Mouse (Mus musculus): ENCODE results near the gene AK157302. TPM values are rescaled to one million over a fixed set of nuclear protein-coding genes. Genes with fewer than 3 reads are reported as not detected.
"Not testable (repeated sequence)": the region's sequence is repeated elsewhere in the genome, so short reads cannot be mapped to it uniquely, and the experiment has no call there.

The AK157302 gene
- 0.29 and 0.31 TPM in 2 replicates for polyA plus RNA-seq (2016; fragmentation: Nextera tagmentation; extraction: Ambion mirVana)

DNA sequence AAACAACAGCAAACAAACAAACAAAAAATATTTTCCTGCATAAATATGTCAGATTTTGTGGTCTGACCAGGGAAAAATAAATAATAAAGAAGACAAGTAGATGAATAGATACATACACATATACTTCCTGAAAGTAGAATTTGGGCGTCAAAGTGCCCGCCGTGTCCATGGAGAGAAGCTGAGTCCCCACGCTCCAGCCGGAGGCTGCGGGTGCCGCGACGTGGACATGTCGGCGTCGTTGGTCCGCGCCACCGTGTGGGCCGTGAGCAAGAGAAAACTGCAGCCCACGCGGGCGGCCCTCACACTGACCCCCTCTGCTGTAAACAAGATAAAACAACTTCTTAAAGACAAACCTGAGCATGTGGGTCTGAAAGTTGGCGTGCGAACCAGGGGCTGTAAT, at the start of gene AK157302:
Gene AK157302 (plus strand): TSS at position 144 of the 400 bp plus-strand sequence.
- 93% methylated on average over 21 of the region's 21 CpGs for WGBS
- H3K9me3 ChIP-seq: no peaks in the 10 kb centered on the region

DNA sequence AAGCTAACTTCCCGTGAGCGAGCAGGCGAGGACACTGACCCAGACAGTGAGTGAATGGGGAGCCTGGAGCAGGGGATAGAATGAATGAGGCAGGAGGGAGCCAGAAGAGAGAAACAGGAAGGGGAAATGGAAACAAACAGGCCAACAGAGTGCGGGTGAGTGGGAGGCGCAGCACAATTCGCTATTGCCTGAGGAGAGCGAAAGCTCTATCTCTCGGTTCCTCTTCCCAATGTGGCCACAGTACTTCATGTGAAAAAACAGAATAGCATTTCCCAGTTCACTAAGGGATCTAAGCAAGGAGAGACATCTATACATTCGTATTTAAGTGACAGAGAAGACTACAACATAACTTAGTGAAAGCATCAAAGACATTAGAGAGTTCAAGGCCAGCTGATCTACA, 48.2 kb upstream of the AK157302 start:
- H3K36me3 ChIP-seq (replicated peaks): peaks cover 80% of the 10 kb centered on the region
- no peak for DNase-seq (ENCODE audit: extremely low spot score, low spot score)
- H3K9me3 ChIP-seq: no peaks in the 10 kb centered on the region
- H3K4me1 ChIP-seq: no peaks in the 10 kb centered on the region
- no peaks in the 10 kb centered on the region for H3K27me3 ChIP-seq (ENCODE audit: poor library complexity, severe bottlenecking)
- H3K4me3 ChIP-seq: no peak overlapping the region
- H3K27ac ChIP-seq: no peak overlapping the region
- WGBS: 86% methylated on average over 9 of the region's 9 CpGs

More for the DNA sequence above, at the start of gene AK157302:
- Histone ChIP-seq H3K4me3 (no peak within 1 kb of the TSS), H3K36me3 (replicated peaks) (no peaks in the 10 kb centered on the region), H3K27me3 (ENCODE audit: poor library complexity, severe bottlenecking) (no peaks in the 10 kb centered on the region), H3K27ac (no peak within 1 kb of the TSS), H3K4me1 (no peaks in the 10 kb centered on the region)
- DNase-seq (ENCODE audit: extremely low spot score, low spot score): no peak

DNA sequence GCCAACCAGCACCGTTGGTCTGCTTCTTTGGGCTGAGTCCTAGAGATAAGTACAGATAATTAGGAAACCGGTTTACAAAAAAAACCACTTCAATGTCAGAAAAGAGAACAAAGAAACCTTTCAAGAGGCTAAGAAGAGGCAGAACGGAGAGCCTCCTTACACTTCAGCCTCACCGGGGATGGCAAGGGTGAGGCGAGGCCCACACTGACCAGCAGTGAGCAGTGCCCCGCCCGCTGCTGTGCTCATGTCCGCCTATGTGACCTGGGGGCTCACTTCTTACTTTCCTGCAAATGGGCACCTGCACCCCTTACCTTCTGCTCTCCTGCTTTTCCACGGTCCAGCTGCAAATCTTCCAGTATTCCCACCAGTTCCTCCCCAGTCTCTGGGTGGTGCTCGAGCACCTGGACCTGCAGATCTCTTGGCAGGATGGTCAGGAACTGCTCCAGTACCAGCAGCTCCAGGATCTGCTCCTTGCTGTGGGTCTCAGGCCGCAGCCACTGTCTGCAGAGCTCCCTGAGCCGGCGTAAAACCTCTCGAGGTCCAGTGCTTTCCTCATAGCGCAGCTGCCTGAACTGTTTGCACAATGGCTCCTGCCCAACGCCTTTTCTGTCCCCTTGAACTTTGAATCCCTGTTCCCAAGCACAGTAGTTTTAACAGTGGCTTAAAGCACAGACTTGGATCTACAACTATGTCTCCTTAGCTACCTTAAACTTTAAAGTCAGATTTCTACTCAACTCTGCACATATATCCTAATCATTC, 47.0 kb upstream of the AK157302 start:
- DNase-seq (ENCODE audit: extremely low spot score, low spot score): no peak
- no peak overlapping the region for H3K4me3 ChIP-seq
- H3K27ac ChIP-seq: no peak overlapping the region
- H3K4me1 ChIP-seq: peaks cover 10% of the 10 kb centered on the region
- no peaks in the 10 kb centered on the region for H3K9me3 ChIP-seq
- no peaks in the 10 kb centered on the region for H3K27me3 ChIP-seq (ENCODE audit: poor library complexity, severe bottlenecking)
- WGBS: 84% methylated on average over 16 of the region's 16 CpGs
- peaks cover 76% of the 10 kb centered on the region for H3K36me3 ChIP-seq (replicated peaks)

GRCm38 (mm10) chr13:21453042-21453441, 42.0 kb upstream of the AK157302 start:
- peak overlapping the region; percentile 88 for H3K27ac ChIP-seq
- 3% methylated on average over 13 of the region's 13 CpGs for WGBS
- no peak for DNase-seq (ENCODE audit: extremely low spot score, low spot score)

GRCm38 (mm10) chr13:21453449-21453848, 41.6 kb upstream of the AK157302 start, which contains the start of gene Zscan26:
Zscan26 (minus strand) TSS chr13:21453730.
- no peaks in the 10 kb centered on the region for H3K27me3 ChIP-seq (ENCODE audit: poor library complexity, severe bottlenecking)
- DNase-seq (ENCODE audit: extremely low spot score, low spot score): peak; percentile 84
- peak within 1 kb of the TSS; percentile 76 for H3K4me3 ChIP-seq
- peaks cover 19% of the 10 kb centered on the region for H3K4me1 ChIP-seq
- H3K9me3 ChIP-seq: no peaks in the 10 kb centered on the region
- under 1% methylated on average over 23 of the region's 23 CpGs for WGBS
- peaks cover 21% of the 10 kb centered on the region for H3K36me3 ChIP-seq (replicated peaks)
- peak within 1 kb of the TSS; percentile 88 for H3K27ac ChIP-seq

More at GRCm38 (mm10) chr13:21453042-21453441, 42.0 kb upstream of the AK157302 start:
- peak overlapping the region; percentile 76 for H3K4me3 ChIP-seq
- H3K36me3 ChIP-seq (replicated peaks): peaks cover 26% of the 10 kb centered on the region
- no peaks in the 10 kb centered on the region for H3K27me3 ChIP-seq (ENCODE audit: poor library complexity, severe bottlenecking)
- H3K4me1 ChIP-seq: peaks cover 19% of the 10 kb centered on the region
- H3K9me3 ChIP-seq: no peaks in the 10 kb centered on the region

GRCm38 (mm10) chr13:21454133-21454532, 40.9 kb upstream of the AK157302 start:
- Histone ChIP-seq H3K4me3 (peak overlapping the region; percentile 76; the same call in 1 of the 2 replicates), H3K9me3 (no peaks in the 10 kb centered on the region), H3K36me3 (replicated peaks) (peaks cover 15% of the 10 kb centered on the region), H3K27ac (no peak overlapping the region; the same call in 1 of the 2 replicates), H3K4me1 (peaks cover 19% of the 10 kb centered on the region), H3K27me3 (ENCODE audit: poor library complexity, severe bottlenecking) (no peaks in the 10 kb centered on the region)
- DNase-seq (ENCODE audit: extremely low spot score, low spot score): no peak
- WGBS: 90% methylated on average over 3 of the region's 3 CpGs

GRCm38 (mm10) chr13:21456347-21456746, 38.7 kb upstream of the AK157302 start:
- H3K27ac ChIP-seq: no peak overlapping the region; the same call in 1 of the 2 replicates
- no peak for DNase-seq (ENCODE audit: extremely low spot score, low spot score)
- no peaks in the 10 kb centered on the region for H3K27me3 ChIP-seq (ENCODE audit: poor library complexity, severe bottlenecking)
- no peaks in the 10 kb centered on the region for H3K9me3 ChIP-seq
- peaks cover 6% of the 10 kb centered on the region for H3K36me3 ChIP-seq (replicated peaks)
- H3K4me1 ChIP-seq: peaks cover 19% of the 10 kb centered on the region
- no peak overlapping the region for H3K4me3 ChIP-seq
- 13% methylated on average over 4 of the region's 4 CpGs for WGBS

GRCm38 (mm10) chr13:21462516-21462915, 32.5 kb upstream of the AK157302 start:
- H3K36me3 ChIP-seq (replicated peaks); H3K4me1 ChIP-seq; H3K9me3 ChIP-seq; DNase-seq (ENCODE audit: extremely low spot score, low spot score); H3K27ac ChIP-seq; H3K4me3 ChIP-seq: not testable (repeated sequence)
- peaks cover 15% of the 10 kb centered on the region for H3K27me3 ChIP-seq (ENCODE audit: poor library complexity, severe bottlenecking)
- WGBS: 58% methylated on average over 9 of the region's 9 CpGs

DNA sequence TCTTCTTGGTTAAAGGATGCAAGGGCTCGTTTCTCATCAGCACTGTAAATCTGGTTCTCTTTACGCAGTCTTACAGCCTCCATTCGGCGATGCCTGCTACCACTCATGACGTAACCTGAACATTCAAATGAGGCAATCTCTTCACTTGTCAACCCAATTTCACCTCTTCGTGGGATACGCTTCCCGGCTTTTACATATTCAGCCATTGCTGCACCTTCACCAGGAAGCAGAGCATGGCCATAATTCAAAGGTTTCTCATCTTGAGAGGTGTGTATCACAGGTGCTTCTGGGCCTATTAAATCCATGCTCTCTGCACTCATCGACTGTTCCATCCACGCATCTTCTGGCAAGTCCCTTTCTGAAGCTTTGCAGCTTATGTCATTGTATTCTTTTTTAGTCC, 27.7 kb upstream of the AK157302 start:
- peaks cover 42% of the 10 kb centered on the region for H3K27me3 ChIP-seq (ENCODE audit: poor library complexity, severe bottlenecking)

GRCm38 (mm10) chr13:21468061-21469019, 26.7 kb upstream of the AK157302 start, which contains the start of gene Nkapl:
Nkapl (minus strand) TSS chr13:21468509.
- H3K4me1 ChIP-seq: peaks cover 17% of the 10 kb centered on the region
- WGBS: under 1% methylated on average over 54 of the region's 54 CpGs
- peak within 1 kb of the TSS; percentile 65 for H3K4me3 ChIP-seq
- peaks cover 42% of the 10 kb centered on the region for H3K27me3 ChIP-seq (ENCODE audit: poor library complexity, severe bottlenecking)
- peak within 1 kb of the TSS; percentile 83 for H3K27ac ChIP-seq
- 0 out of 2 replicates have a peak, but pooled peaks cover 4% of the 10 kb centered on the region for H3K9me3 ChIP-seq
- DNase-seq (ENCODE audit: extremely low spot score, low spot score): peak; percentile 85
- H3K36me3 ChIP-seq (replicated peaks): no peaks in the 10 kb centered on the region

More for the DNA sequence above, 27.7 kb upstream of the AK157302 start:
- 0 out of 2 replicates have a peak, but pooled peaks cover 4% of the 10 kb centered on the region for H3K9me3 ChIP-seq
- no peak for DNase-seq (ENCODE audit: extremely low spot score, low spot score)
- H3K4me1 ChIP-seq: peaks cover 12% of the 10 kb centered on the region
- WGBS: 86% methylated on average over 10 of the region's 10 CpGs
- H3K36me3 ChIP-seq (replicated peaks): no peaks in the 10 kb centered on the region
- H3K27ac ChIP-seq: no peak overlapping the region
- no peak overlapping the region for H3K4me3 ChIP-seq

GRCm38 (mm10) chr13:21469097-21469496, 25.9 kb upstream of the AK157302 start:
- Histone ChIP-seq H3K9me3 (0 out of 2 replicates have a peak, but pooled peaks cover 4% of the 10 kb centered on the region), H3K4me1 (peaks cover 17% of the 10 kb centered on the region), H3K4me3 (peak overlapping the region; percentile 65; the same call in 1 of the 2 replicates), H3K27me3 (ENCODE audit: poor library complexity, severe bottlenecking) (peaks cover 42% of the 10 kb centered on the region), H3K36me3 (replicated peaks) (no peaks in the 10 kb centered on the region), H3K27ac (no peak overlapping the region)
- WGBS: 16% methylated on average over 9 of the region's 9 CpGs
- no peak for DNase-seq (ENCODE audit: extremely low spot score, low spot score)

GRCm38 (mm10) chr13:21472427-21472826, 22.6 kb upstream of the AK157302 start:
- H3K4me1 ChIP-seq: peaks cover 17% of the 10 kb centered on the region
- 25% methylated on average over 4 of the region's 4 CpGs for WGBS
- DNase-seq (ENCODE audit: extremely low spot score, low spot score): no peak

More at GRCm38 (mm10) chr13:21472427-21472826, 22.6 kb upstream of the AK157302 start:
- 0 out of 2 replicates have a peak, but pooled peaks cover under 1% of the 10 kb centered on the region for H3K9me3 ChIP-seq
- H3K27me3 ChIP-seq (ENCODE audit: poor library complexity, severe bottlenecking): peaks cover 28% of the 10 kb centered on the region
- H3K4me3 ChIP-seq: no peak overlapping the region
- H3K36me3 ChIP-seq (replicated peaks): no peaks in the 10 kb centered on the region
- 0 out of 2 replicates have a peak overlapping the region, but pooled peaks have one; percentile 25 for H3K27ac ChIP-seq
